Mouse (Mus musculus) ovary, adult 2 months (tissue): Measurements from ENCODE around the gene Bcl3. TPM values are rescaled to one million over a fixed set of nuclear protein-coding genes. Genes with fewer than 3 reads are reported as not detected.

Source experiments
- polyA plus RNA-seq: library from polyadenylated mRNA; depleted of rRNA; stranded (reverse); fragments of >200 nt; gene quantifications from 2 replicates; pipeline ENCODE4 v1.2.3, GENCODE M21; 2012; rRNA removed

Gene Bcl3
- polyA plus RNA-seq = 78.2 and 94.4 TPM in 2 replicates

DNA sequence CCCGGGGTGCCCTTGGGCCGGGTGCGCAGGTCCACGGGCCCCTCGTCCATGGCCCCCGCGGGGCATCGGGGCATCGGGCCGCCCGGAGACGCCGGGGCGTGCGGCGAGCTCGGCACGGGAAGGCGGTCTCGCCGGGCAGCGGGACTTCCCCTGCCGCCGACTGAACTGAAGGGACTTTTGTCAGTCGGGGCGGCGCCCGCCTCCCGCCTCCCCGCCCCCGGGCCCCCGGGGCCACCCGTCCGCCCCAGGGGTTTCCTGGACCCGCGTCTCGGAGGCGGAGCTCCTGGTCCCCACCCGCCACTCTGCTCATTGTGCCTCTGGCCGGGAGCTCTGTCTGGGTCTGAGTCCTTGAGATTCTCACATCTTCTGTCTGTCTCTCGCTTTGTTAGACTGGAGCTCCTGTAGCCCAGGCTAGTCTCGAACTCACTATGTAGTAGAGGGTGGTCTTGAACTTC, at the start of gene Bcl3:
Gene Bcl3, minus strand, starts transcription at position 167 of the 455 bp plus-strand sequence.

DNA sequence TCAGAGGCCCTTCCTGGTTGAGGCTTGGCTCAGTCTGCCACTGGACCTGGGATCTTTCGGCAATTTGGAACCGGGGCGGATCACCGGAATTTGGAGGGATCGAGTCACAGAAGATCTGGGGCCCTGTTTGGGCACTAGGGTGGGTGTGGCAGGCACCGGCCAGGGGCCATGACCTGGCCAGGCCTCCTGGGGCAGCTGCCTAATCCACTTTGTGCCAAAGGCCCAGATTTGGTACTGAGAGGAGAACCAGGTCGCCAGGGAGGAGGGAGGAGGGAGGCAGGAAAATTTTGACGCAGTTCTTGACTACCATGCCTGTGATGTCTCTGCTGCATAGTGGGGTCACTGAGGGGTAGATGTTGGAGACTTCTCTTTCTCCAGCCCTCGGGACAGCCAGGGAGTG, 38.6 kb upstream of the Bcl3 start, which contains the start of gene Ceacam16:
Gene Ceacam16, minus strand, starts transcription at position 101 of the 400 bp plus-strand sequence.

DNA sequence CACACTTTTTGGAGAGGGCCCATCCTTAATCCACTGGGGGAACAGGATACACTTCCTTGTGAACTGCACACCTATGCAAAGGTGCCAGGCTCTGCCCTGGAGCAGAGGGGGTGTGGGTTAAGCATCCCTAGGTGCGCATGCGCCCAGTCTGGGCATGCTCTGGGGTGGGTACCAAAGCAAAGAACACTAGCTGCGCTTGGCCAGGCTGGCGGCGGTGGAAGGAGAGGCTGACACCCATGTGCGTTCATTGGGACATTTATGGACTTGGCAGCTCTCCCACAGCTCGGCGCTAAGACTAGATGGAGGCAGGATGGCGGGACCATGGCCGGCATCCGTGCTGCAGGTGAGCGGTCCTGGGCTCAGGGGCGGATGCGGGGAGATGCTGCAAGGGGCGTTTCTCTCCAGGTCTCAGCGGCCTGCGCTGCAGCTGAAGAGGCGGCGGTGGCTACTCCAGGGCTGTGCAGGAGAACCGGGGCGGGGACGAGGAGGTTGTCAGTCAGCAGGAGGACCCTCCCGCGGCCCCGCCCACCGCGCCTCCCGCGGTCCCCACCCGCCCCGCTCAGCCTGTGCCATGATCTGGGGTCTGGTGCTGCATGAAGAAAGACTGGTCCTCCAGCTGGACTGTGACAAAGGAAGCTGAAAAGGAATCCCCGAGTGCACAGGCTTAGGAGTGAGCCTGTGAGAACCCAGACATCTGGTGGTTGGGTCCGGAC, 29.4 kb upstream of the Bcl3 start, which contains the start of gene Gm19345:
Gene Gm19345, plus strand, starts transcription at position 146 of the 713 bp plus-strand sequence.

GRCm38 (mm10) chr7:19796697-19797588, 25.6 kb downstream of the Bcl3 start, which contains the start of gene Cblc:
Cblc (minus strand) TSS chr7:19796809.

GRCm38 (mm10) chr7:19770984-19771391, 51.6 kb downstream of the Bcl3 start, which contains the start of gene Bcam:
Bcam (minus strand) TSS chr7:19771016.

Other genes with a start within 250 kb of the Bcl3 start
- gene Zfp296, start 245.5 kb downstream of the Bcl3 start, polyA plus RNA-seq = 15.2 and 16.3 TPM in 2 replicates
- gene Gemin7, start 245.2 kb downstream of the Bcl3 start, polyA plus RNA-seq = 230 and 252 TPM in 2 replicates
- 248 and 417 TPM in 2 replicates for gene Clasrp, start 218.3 kb downstream of the Bcl3 start, polyA plus RNA-seq
- 34.7 and 48.6 TPM in 2 replicates for gene Relb, start 193.3 kb downstream of the Bcl3 start, polyA plus RNA-seq
- 131 and 152 TPM in 2 replicates for gene Clptm1, start 157.7 kb downstream of the Bcl3 start, polyA plus RNA-seq
- 1.2 and 3.3 TPM in 2 replicates for gene Apoc2, start 144.8 kb downstream of the Bcl3 start, polyA plus RNA-seq
- gene Gm44805, start 141.3 kb downstream of the Bcl3 start, polyA plus RNA-seq = not detected in 2 replicates
- 2.4 and 7.3 TPM in 2 replicates for gene Apoc4, start 141.3 kb downstream of the Bcl3 start, polyA plus RNA-seq
- 3.8 and 11.0 TPM in 2 replicates for gene Apoc1, start 130.1 kb downstream of the Bcl3 start, polyA plus RNA-seq
- gene Apoe, start 123.6 kb downstream of the Bcl3 start, polyA plus RNA-seq = 3,327 and 3,331 TPM in 2 replicates
- 131 and 143 TPM in 2 replicates for gene Tomm40, start 107.3 kb downstream of the Bcl3 start, polyA plus RNA-seq
- 136 and 141 TPM in 2 replicates for gene Nectin2, start 72.3 kb downstream of the Bcl3 start, polyA plus RNA-seq
- gene Bcam, start 51.8 kb downstream of the Bcl3 start, polyA plus RNA-seq = 233 and 256 TPM in 2 replicates
- 8.6 and 11.5 TPM in 2 replicates for gene Cblc, start 26.0 kb downstream of the Bcl3 start, polyA plus RNA-seq
- gene Gm19345, start 29.2 kb upstream of the Bcl3 start, polyA plus RNA-seq = 0.49 and 0.91 TPM in 2 replicates
- gene Ceacam16, start 38.5 kb upstream of the Bcl3 start, polyA plus RNA-seq = 0.15 and 0.31 TPM in 2 replicates
- 0.15 TPM in 2 replicates for gene Ceacam19, start 65.2 kb upstream of the Bcl3 start, polyA plus RNA-seq
- 19.3 and 26.5 TPM in 2 replicates for gene Pvr, start 98.4 kb upstream of the Bcl3 start, polyA plus RNA-seq
- gene Igsf23, start 128.0 kb upstream of the Bcl3 start, polyA plus RNA-seq = 0.68 and 1.3 TPM in 2 replicates
- 0.31 and 0.58 TPM in 2 replicates for gene Ceacam20, start 142.6 kb upstream of the Bcl3 start, polyA plus RNA-seq
- 0.87 and 1.3 TPM in 2 replicates for gene Nlrp9b, start 168.7 kb upstream of the Bcl3 start, polyA plus RNA-seq